Mouse (Mus musculus) spleen, adult 2 months (tissue): ENCODE results near the gene Flii.

Source experiments
- CTCF ChIP-seq: fragments of 200-500 bp; IDR thresholded peaks from 2 replicates; pipeline ENCODE4 v1.5.1; 2011; ENCODE audit warnings: mild to moderate bottlenecking, inconsistent platforms; ENCODE audit not compliant: insufficient read depth, insufficient read length, insufficient replicate concordance; ENCODE audit errors: extremely low read depth
- POLR2A ChIP-seq: fragments of 200-500 bp; IDR thresholded peaks from 2 replicates; pipeline ENCODE4 v1.6.1; 2011; ENCODE audit warnings: low read depth, low read length, inconsistent platforms

- no peak for TF ChIP-seq CTCF
- TF ChIP-seq POLR2A, result no peak
Observed at GRCm38 (mm10) chr11:60737450-60737849, 10.4 kb upstream of the Flii start.
